24 mouse cellular contexts compared by ENCODE assay signal in the genomic region with DNA sequence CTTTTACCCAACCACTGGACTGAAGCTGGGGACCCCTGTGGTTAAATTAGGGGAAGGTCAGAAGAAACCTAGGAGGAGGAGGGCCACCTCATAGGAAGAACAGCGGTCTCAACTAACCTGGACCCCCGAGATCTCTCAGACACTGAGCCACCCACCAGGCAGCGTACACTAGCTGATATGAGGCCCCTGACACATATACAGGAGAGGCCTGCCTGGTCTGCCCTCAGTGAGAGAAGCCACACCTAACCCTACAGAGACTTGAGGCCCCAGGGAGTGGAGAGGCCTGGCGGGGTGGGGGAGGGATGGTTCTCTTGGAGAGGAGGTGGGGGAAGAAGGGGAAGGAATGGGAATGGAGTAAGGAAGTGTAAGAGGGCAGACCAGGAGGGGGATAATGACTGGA. TPM values are rescaled to one million over a fixed set of nuclear protein-coding genes. Genes with fewer than 3 reads are reported as not detected.
DNase-seq lines count a peak whose midpoint lies in the region; ATAC-seq and TF ChIP-seq lines count a peak whose summit lies in the region.
"Had no signal": no experiment of that assay in that cellular context is flagged by ENCODE, and none has a peak within 500 bp of the region (broad histone marks: within the 10 kb centered on the region; RNA-seq: fewer than 3 reads in every experiment).

No protein-coding gene starts in this region.

- no peak overlapping the region for H3K9ac ChIP-seq in liver, postnatal 0 days (replicated peaks)
- no peak overlapping the region for H3K9ac ChIP-seq in liver, embryonic 12.5 days
- H3K9ac ChIP-seq: forebrain, postnatal 0 days; heart, embryonic 13.5 days; hindbrain, embryonic 13.5 days had no signal

- TF ChIP-seq CTCF in liver, postnatal 0 days (IDR thresholded peaks at IDR 0.05; ENCODE audit: low read depth) = no peak

- H3K36me3 ChIP-seq in liver, postnatal 0 days (replicated peaks; ENCODE audit: insufficient read depth, low read length) = no peaks in the 10 kb centered on the region
- no peaks in the 10 kb centered on the region for H3K36me3 ChIP-seq in liver, embryonic 12.5 days
- H3K36me3 ChIP-seq: forebrain, embryonic 10.5 days; hindbrain, embryonic 10.5 days; hindbrain, embryonic 13.5 days had no signal

- H3K4me3 ChIP-seq in liver, postnatal 0 days (ENCODE audit: low read depth, low read length) = no peak overlapping the region
- no peak overlapping the region for H3K4me3 ChIP-seq in liver, embryonic 12.5 days
- H3K4me3 ChIP-seq: forebrain, embryonic 10.5 days; gastrocnemius, adult 2 months; heart, embryonic 13.5 days; hindbrain, embryonic 10.5 days; hindbrain, embryonic 13.5 days had no signal

- peak; percentile 76 for DNase-seq in heart, adult 11 months
- DNase-seq in heart, postnatal 25 days (ENCODE audit: low spot score) = no peak
- peak; percentile 26 for DNase-seq in liver
- no peak for DNase-seq in liver, postnatal 0 days
- DNase-seq in embryo, embryonic 10 days (ENCODE audit: low spot score) = no peak
- DNase-seq: adrenal gland, adult 8-10 months; adrenal gland, postnatal 25 days; cerebellum, adult 11-12 months; cerebellum, adult 8-10 months; cerebellum, postnatal 10 days; cerebellum, postnatal 36 days; forebrain, postnatal 0 days; gastrocnemius, adult 2 months; gastrocnemius, postnatal 14 days; heart, adult 18-20 months; heart, postnatal 36 days had no signal

- TF ChIP-seq EP300 in liver, postnatal 0 days (IDR thresholded peaks at IDR 0.05; ENCODE audit: low read depth) = no peak

- H3K27ac ChIP-seq in liver, postnatal 0 days (ENCODE audit: low read depth) = no peak overlapping the region
- H3K27ac ChIP-seq in liver, embryonic 12.5 days = no peak overlapping the region
- H3K27ac ChIP-seq: forebrain, embryonic 10.5 days; gastrocnemius, adult 2 months; heart, embryonic 13.5 days; hindbrain, embryonic 10.5 days; hindbrain, embryonic 13.5 days had no signal

- 76% methylated on average over 4 of the region's 4 CpGs for WGBS in liver, postnatal 0 days (ENCODE audit: insufficient replicate concordance)
- whole genome bisulfite sequencing in liver, embryonic 12.5 days (ENCODE audit: insufficient replicate concordance) = 34% methylated on average over 4 of the region's 4 CpGs

- no peak for ATAC-seq in liver, postnatal 0 days
- ATAC-seq in liver, embryonic 12.5 days = peak; percentile 76
- ATAC-seq: activated CD4-positive, CD25-positive, alpha-beta regulatory T cell, adult 4 months; forebrain, embryonic 14.5 days; forebrain, postnatal 0 days; hindbrain, embryonic 16.5 days had no signal

- H3K4me2 ChIP-seq in liver, postnatal 0 days (ENCODE audit: low read depth, low read length) = no peak overlapping the region
- peak overlapping the region; percentile 5; the same call in 1 of the 2 replicates for H3K4me2 ChIP-seq in liver, embryonic 12.5 days
- H3K4me2 ChIP-seq: heart, embryonic 13.5 days; hindbrain, embryonic 13.5 days had no signal

- H3K9me3 ChIP-seq in liver, postnatal 0 days (ENCODE audit: low read length) = no peaks in the 10 kb centered on the region
- no peaks in the 10 kb centered on the region for H3K9me3 ChIP-seq in liver, embryonic 12.5 days (replicated peaks)
- H3K9me3 ChIP-seq: forebrain, embryonic 10.5 days; heart, embryonic 13.5 days; hindbrain, embryonic 10.5 days; hindbrain, embryonic 13.5 days had no signal

- intact Hi-C loops in heart, postnatal 25 days (cut with DNase I) = no loop called here

- H3K4me1 ChIP-seq in liver, postnatal 0 days (ENCODE audit: insufficient read depth) = no peaks in the 10 kb centered on the region
- H3K4me1 ChIP-seq in liver, embryonic 12.5 days = peaks cover 26% of the 10 kb centered on the region
- H3K4me1 ChIP-seq: hindbrain, embryonic 13.5 days had no signal

- no peaks in the 10 kb centered on the region for H3K27me3 ChIP-seq in liver, postnatal 0 days (ENCODE audit: insufficient read depth, low read length)
- no peaks in the 10 kb centered on the region for H3K27me3 ChIP-seq in liver, embryonic 12.5 days (replicated peaks)
- H3K27me3 ChIP-seq: heart, embryonic 13.5 days; hindbrain, embryonic 13.5 days had no signal

RNA-seq across cellular contexts. Expression of a gene that starts 12.4 kb away (rescaled TPM):
- 100 to 1,000 TPM; 121 to 130 TPM for total RNA-seq in heart, postnatal 25 days (2021)
- polyA plus RNA-seq in liver, postnatal 0 days (2015; fragmentation: Nextera tagmentation; extraction: Ambion mirVana) = 68.3 and 68.7 TPM in 2 replicates
- polyA plus RNA-seq in liver, embryonic 12.5 days (2016; fragmentation: Nextera tagmentation; extraction: Ambion mirVana) = 7.1 and 7.5 TPM in 2 replicates

Comparison
In these comparisons a context has a peak if more than half of its experiments do, and no peak if none do; other contexts are left out.
1. DNase-seq: peak in heart, adult 11 months (single experiment) and liver (single experiment); none in heart, postnatal 25 days (single experiment), liver, postnatal 0 days (single experiment) and embryo, embryonic 10 days (single experiment).